Mouse (Mus musculus): ENCODE measurements around the gene Stat5a.

The Stat5a gene

DNA sequence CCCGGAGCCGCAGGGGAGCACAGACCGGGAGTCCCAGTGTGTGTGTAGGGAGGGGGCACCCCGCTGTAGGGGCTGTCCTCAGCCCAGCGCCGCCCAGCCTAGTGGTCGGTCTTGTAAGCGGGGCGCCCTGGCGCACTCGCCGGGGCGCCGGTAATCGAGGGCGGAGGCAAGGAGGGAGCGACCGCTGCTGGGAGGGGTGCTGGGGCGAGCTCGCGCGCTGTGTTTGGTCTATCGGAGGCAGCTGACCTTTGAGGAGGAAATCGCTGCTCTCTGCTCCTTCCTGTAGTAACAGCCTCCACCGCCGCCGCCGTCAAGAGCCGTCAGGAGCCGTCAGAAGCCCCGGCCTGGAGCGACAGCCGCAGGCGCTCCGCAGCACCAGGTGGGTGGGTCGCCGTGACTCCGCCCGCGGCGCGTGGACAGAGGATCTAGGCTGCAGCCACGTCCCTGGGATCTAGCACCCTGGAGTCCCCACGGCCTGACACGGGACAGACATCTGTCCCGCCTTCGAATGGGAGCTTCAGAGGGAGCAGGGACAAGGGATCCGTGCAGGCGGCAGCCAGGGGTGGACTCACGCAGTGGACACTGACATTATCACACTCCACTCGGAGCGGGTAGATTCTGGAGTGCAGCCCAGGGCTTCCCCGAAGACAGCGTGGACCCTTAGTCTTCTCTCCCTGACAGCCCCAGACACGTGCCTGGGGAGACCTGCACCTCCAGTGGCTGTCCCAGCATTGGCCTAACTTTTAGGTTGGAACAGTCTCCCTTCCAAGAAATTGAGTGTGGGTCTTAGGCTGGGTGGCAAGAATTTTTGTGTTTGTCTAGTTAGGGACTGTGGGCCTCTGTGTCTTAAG is 1.3 kb downstream of the Stat5a start:
- peak; percentile 54 to 60 for DNase-seq (ENCODE audit: low spot score in 2 of 2)

DNA sequence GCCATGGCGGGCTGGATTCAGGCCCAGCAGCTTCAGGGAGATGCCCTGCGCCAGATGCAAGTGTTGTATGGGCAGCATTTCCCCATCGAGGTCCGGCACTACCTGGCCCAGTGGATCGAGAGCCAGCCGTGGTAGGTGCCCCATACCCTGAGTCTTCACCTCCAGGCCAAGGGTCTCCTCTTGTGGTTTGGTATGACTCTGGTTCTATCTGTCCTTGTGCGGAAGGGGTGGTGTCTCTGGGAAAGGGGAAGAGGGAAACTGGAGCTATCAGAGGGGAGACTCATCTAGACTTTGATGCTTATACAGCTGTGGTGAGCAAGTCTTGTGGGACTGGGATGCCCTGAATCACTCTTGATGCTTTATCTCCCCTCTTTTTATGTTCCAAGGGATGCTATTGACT is 2.2 kb downstream of the Stat5a start:
- DNase-seq (ENCODE audit: low spot score in 2 of 2), result no peak

- no peak for DNase-seq (ENCODE audit: low spot score in 2 of 2)
Measured at GRCm38 (mm10) chr11:100861836-100862235, 2.7 kb downstream of the Stat5a start.

DNA sequence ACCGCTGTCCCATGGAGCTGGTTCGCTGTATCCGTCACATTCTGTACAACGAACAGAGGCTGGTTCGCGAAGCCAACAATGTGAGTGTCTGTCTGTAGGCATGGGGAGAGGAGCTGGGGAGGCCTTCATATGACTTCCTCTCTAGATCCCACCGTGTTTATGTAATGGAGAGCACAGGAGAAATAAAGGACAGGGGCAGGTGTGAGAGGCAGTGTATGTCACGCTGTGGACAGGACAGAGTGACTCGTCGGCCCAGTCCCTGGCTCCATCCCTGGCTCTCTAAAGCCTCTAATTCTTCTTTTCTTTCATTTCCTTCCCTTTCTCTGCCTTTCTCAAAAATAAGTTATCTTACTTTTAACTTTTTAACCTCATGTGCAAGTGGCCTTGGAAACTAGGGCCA is 4.0 kb downstream of the Stat5a start:
- DNase-seq (ENCODE audit: low spot score in 2 of 2), result no peak

DNA sequence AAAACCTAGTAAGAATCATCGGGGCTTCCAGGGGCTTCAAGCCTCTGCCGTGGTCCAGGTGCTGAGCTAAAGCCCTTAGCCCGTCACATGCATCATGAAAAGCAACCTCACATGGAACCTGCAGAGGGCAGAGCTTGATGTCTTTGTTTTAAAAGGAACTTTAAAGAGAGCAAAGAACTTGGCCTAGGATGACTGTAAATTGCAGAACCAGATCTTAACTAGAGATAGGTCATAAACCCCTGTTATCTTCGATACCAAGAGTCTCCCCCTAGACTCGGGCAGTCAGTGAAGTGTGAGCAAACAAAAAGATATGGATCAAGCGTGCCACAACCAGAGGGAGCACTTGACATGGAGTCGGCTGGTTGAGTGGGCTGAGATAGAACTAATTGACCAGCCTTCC is 6.5 kb downstream of the Stat5a start:
- DNase-seq (ENCODE audit: low spot score in 2 of 2), result no peak

GRCm38 (mm10) chr11:100870256-100870967 is 11.3 kb downstream of the Stat5a start:
- DNase-seq (ENCODE audit: low spot score in 2 of 2), result peak; percentile 38 to 50

GRCm38 (mm10) chr11:100870968-100871350 is 11.8 kb downstream of the Stat5a start:
- DNase-seq (ENCODE audit: low spot score in 2 of 2), result no peak

DNA sequence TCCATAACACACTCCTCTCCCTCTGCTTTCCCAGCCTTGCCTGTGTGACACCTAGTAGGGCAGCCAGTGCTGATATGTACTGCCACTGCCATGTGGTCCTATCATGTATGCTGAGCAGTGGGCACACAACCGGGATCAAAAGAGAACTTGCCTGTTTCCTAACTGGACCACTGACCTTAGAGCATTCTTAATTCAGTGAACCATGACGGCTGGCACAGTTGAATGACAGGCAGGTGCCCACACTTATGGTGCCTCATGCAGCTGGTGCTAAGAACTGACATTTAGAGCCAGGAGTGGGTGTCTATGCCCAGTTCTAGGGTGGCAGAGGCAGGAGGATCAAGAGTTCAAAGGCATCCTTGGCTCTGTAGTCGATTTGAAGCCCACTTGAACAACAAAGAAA is 16.6 kb downstream of the Stat5a start:
- DNase-seq (ENCODE audit: low spot score in 2 of 2), result no peak

- DNase-seq (ENCODE audit: low spot score in 2 of 2), result no peak
Measured at GRCm38 (mm10) chr11:100879321-100880078, 20.3 kb downstream of the Stat5a start.

- DNase-seq (ENCODE audit: low spot score in 2 of 2), result no peak
Measured at GRCm38 (mm10) chr11:100883640-100884039, 24.5 kb downstream of the Stat5a start.

GRCm38 (mm10) chr11:100885472-100885871 is 26.3 kb downstream of the Stat5a start:
- no peak for DNase-seq (ENCODE audit: low spot score in 2 of 2)

DNA sequence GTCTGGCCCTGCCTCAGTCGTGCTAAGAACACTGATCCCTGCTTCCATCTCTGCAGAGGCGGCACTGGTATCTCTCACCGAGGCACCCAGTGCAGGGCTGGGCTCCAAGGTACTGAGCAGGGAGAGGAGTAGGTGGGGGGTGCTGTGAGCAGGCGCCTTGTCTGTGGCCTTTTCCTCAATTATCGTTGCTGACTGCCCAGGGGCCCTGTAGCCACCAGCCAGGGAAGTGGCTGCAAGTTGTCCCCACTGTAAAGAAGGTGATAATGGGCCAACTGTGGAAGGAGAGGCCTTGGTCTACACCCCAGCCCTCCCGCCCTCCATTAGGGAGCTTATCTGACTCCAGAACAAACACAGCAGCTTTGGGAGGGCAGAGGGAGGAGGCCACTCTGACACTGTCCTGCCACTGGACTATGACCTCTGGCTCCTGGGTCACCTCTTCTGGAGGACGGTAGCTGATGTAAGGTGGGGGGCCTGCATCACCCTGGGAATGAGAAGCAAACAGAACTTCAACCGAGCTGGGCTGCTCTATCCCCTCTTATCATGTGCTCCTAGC is 27.1 kb downstream of the Stat5a start:
- DNase-seq (ENCODE audit: low spot score in 2 of 2), result no peak

GRCm38 (mm10) chr11:100887236-100887635 is 28.1 kb downstream of the Stat5a start:
- DNase-seq (ENCODE audit: low spot score in 2 of 2), result no peak

- no peak for DNase-seq (ENCODE audit: low spot score in 2 of 2)
Measured at GRCm38 (mm10) chr11:100887764-100888163, 28.6 kb downstream of the Stat5a start.

DNA sequence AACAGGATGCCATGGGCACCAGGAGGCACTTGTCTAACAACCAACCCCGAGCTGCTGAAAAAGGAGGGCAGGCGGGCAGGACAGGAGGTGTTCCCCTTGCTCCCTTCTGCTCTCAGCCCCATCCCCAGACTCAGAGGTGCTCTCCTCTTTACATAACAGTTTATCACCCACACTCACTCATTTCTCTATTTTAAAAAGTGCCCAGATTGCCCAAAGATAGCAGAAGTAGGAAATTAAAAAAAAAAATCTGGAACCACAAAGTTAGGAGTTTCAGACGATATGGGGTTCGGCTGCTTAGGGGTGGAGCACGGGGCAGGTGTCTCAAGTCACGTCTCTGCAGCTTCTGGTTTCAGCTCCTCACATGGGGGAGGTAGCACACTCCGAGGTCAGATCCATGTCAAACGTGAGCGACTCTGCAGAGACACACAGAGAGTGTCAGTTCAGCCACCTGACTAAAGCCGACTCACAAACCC is 29.2 kb downstream of the Stat5a start:
- no peak for DNase-seq (ENCODE audit: low spot score in 2 of 2)

- DNase-seq (ENCODE audit: low spot score in 2 of 2), result peak; percentile 38 to 46
Measured at GRCm38 (mm10) chr11:100890481-100890880, 31.3 kb downstream of the Stat5a start.

DNA sequence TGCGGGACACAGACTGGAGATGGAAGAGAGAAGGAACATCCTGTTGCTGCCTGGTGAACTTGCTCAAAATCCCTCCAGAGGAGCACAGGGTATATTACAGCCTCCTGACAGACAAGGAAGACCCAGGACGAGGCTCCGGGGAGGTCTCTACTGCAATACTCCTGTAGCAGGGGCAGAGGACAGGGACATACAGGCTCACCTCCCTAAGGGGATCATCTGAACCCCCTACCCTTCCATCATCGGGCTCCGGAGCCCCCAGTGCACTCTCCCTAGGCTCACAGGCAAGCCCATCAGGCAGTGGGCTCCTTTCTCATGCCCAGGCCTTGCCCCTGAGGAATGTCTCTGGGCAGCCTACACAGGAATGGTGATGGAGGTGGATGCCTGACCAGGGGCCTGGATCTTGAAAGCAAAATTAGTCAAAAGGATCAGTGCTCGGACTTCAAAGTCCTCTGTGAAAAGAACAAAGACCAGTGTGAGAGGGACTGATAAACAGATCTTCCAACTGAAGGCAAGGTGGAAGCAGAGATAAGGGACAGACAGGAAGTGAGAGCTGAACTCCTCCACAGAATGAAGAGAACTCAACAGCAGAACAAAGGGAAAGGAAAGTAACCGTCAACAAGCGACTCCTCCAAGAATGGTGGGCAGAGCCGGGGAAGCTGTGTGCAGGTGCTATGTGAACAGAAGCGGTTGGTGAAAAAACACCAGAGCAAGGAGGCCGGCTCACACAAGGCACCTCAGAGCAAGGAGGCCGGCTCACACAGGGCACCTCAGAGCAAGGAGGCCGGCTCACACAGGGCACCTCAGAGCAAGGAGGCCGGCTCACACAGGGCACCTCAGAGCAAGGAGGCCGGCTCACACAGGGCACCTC is 32.3 kb downstream of the Stat5a start:
- DNase-seq (ENCODE audit: low spot score in 2 of 2), result no peak

DNA sequence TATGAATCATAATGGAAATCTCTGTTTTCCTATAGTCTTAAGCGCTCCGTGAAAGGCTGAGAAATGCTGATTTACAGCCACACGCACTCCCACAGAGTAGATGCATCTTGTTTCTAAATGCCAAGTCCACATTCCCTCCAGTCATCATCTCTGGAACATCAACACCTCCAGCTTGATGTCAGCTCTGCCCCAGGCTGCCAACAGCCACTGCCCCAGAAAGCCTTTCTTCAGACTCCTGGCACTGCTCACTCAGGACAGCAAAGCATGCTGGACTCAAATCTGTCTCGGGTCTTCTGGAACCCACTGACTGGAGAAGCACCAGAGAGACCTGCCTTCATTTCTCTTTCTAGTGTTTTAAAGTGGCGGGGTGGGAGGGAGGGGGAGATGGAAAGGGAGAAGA is 33.3 kb downstream of the Stat5a start:
- no peak for DNase-seq (ENCODE audit: low spot score in 2 of 2)

DNA sequence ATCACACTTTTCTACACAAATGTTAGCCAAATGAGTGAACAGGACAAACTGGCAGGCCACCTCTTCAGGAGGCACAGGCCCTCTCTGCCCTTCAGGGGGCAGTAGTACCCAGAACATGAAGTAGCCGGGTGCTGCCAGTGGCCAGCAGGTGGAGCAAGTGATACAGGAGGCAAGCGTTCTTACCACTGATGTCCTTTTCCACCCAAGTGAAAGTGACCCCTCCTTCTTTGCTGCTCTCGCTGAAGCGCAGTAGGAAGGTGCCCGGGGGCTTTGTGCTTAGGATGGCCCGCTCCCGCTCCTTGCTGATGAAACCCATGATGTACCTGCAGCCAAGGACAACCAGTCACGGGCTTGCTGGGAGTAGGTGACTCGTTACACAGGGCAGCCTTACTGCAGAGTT is 34.3 kb downstream of the Stat5a start:
- DNase-seq (ENCODE audit: low spot score in 2 of 2), result peak; percentile 77 to 86

- no peak for DNase-seq (ENCODE audit: low spot score in 2 of 2)
Measured at GRCm38 (mm10) chr11:100894146-100894918, 35.2 kb downstream of the Stat5a start.
